Mouse (Mus musculus) hindbrain, embryonic 14.5 days (tissue): ENCODE results near the gene Trp73. TPM values are rescaled to one million over a fixed set of nuclear protein-coding genes. Genes with fewer than 3 reads are reported as not detected.

Experiments used
- ATAC-seq: fragments of 200-750 bp; cut with Nextera tagmentation; 2 replicates; pipeline ENCODE4 v1.8.0; 2017; ENCODE audit warnings: moderate number of reproducible peaks, mild to moderate bottlenecking, moderate TSS enrichment, moderate library complexity; ENCODE audit not compliant: low FRiP score
- DNase-seq: peaks from one replicate; pipeline ENCODE4 v3.0.0-alpha.2; 2015; ENCODE audit warnings: low spot score
- H3K27ac ChIP-seq: fragments of 300-500 bp; sonication (generic); 2 replicates; pipeline ENCODE4 v1.5.1; 2014; ENCODE audit warnings: mild to moderate bottlenecking, moderate library complexity
- H3K27me3 ChIP-seq: fragments of 300-500 bp; sonication (generic); 2 replicates; pipeline ENCODE4 v1.6.1; 2014; ENCODE audit warnings: mild to moderate bottlenecking, low read length, mixed read lengths; ENCODE audit not compliant: control insufficient read depth, insufficient read depth
- H3K36me3 ChIP-seq: fragments of 300-500 bp; sonication (generic); replicated peaks from 2 replicates; pipeline ENCODE4 v1.6.1; 2014; ENCODE audit not compliant: control insufficient read depth, insufficient read depth
- H3K4me1 ChIP-seq: fragments of 300-500 bp; sonication (generic); replicated peaks from 2 replicates; pipeline ENCODE4 v1.6.1; 2014; ENCODE audit warnings: antibody characterized with exemption, low read length, mixed read lengths; ENCODE audit not compliant: control insufficient read depth, insufficient read depth
- H3K4me2 ChIP-seq: fragments of 300-500 bp; sonication (generic); replicated peaks from 2 replicates; pipeline ENCODE4 v1.6.1; 2014; ENCODE audit warnings: mild to moderate bottlenecking, moderate library complexity
- H3K4me3 ChIP-seq: fragments of 300-500 bp; sonication (generic); replicated peaks from 2 replicates; pipeline ENCODE4 v1.5.1; 2014; ENCODE audit warnings: mild to moderate bottlenecking, low read length
- H3K9ac ChIP-seq: fragments of 300-500 bp; sonication (generic); 2 replicates; pipeline ENCODE4 v1.6.1; 2014
- H3K9me3 ChIP-seq: fragments of 300-500 bp; sonication (generic); 2 replicates; pipeline ENCODE4 v1.6.1; 2016; ENCODE audit warnings: low read length; ENCODE audit not compliant: control insufficient read depth
- WGBS: fragments of 180-500 bp; shearing (Covaris S2); extraction: QIAGEN DNeasy Blood & Tissue Kit; methylation state at CpG from one replicate; pipeline ENCODE4 v1.1.7; 2014; 5-methylcytosine and 5-hydroxymethylcytosine counted together
- polyA plus RNA-seq: library from polyadenylated mRNA; unstranded; fragments of >200 nt; fragmentation: Nextera tagmentation; extraction: Ambion mirVana; gene quantifications from 2 replicates; pipeline ENCODE4 v1.2.1, GENCODE M21; 2014

Trp73 gene
- polyA plus RNA-seq, 1 experiment from 2014 or later: 0.96 TPM

DNA sequence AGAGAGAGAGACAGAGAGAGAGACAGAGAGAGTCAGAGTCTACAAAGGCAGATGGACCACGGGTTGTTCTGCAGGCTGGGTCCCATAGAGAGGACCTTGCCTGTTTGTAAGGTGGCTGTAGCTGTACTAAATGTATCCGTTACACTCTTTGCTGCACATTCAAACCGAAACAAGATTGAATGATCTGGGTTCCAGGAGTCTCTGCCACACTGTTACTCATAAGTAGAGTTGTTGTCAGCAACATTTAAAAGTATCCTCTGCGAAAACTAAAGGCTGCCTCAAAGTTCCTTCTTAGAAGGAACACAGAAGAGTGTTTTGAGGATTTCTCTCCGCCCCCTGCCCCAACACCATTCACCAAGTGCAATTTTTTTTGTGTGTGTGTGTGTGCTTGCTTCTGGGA is 2.9 kb downstream of the Trp73 start:
- Histone ChIP-seq H3K4me1 (peaks cover 19% of the 10 kb centered on the region), H3K9me3 (no peaks in the 10 kb centered on the region), H3K4me3 (no peak overlapping the region), H3K36me3 (no peaks in the 10 kb centered on the region), H3K4me2 (no peak overlapping the region), H3K27me3 (peaks cover 62% of the 10 kb centered on the region), H3K9ac (no peak overlapping the region), H3K27ac (no peak overlapping the region)
- 66% methylated on average over 5 of the region's 5 CpGs for whole genome bisulfite sequencing
- ATAC-seq (no peak), DNase-seq (no peak)

DNA sequence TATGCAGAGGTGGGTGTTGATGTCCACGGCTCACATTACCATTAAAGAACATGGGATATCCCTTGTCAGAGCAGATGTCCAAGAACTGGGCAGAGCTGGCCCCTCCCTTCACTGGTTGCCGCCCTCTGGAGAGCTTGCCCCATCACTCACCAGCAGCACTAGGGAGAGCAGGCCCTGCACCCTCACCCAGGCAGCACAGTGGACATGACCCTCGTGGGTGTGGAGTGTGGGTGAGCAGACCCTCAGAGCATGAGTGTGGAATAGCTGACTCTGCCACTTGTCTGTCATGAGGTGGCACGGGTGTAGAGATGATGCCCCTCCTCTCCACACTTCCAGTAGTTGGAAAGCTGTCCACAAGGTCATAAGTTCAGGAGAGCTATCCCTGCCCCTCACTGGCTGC is 5.2 kb downstream of the Trp73 start:
- Histone ChIP-seq H3K9me3 (no peaks in the 10 kb centered on the region), H3K4me2 (no peak overlapping the region), H3K4me1 (peaks cover 5% of the 10 kb centered on the region), H3K27me3 (peaks cover 40% of the 10 kb centered on the region), H3K27ac (no peak overlapping the region), H3K36me3 (no peaks in the 10 kb centered on the region), H3K9ac (no peak overlapping the region), H3K4me3 (no peak overlapping the region)
- DNase-seq: no peak
- 71% methylated on average over 4 of the region's 4 CpGs for WGBS
- no peak for ATAC-seq

DNA sequence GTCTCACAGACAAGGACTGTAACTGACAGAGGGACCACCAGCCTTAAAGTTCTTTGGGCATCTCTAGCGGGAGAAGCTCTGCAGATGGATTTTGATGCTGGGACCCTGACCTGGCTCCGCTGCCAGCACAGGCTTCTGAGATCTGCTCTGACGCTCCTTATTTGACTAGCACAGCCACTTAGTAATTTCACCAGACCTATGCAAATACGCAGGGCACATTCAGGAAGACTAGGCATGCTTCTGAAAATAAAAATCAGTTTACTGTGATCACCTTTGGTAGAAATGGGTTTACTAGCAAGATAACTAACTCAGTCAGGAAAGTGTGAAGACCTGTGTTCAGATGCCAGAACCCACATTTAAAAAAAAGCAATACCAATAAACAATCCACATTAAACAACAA is 8.1 kb downstream of the Trp73 start:
- DNase-seq (no peak), ATAC-seq (no peak)
- Histone ChIP-seq H3K36me3 (no peaks in the 10 kb centered on the region), H3K9me3 (no peaks in the 10 kb centered on the region), H3K9ac (no peak overlapping the region), H3K27me3 (peaks cover 11% of the 10 kb centered on the region), H3K4me1 (no peaks in the 10 kb centered on the region), H3K4me3 (no peak overlapping the region), H3K27ac (no peak overlapping the region), H3K4me2 (no peak overlapping the region)
- WGBS: 85% methylated on average over 4 of the region's 4 CpGs

DNA sequence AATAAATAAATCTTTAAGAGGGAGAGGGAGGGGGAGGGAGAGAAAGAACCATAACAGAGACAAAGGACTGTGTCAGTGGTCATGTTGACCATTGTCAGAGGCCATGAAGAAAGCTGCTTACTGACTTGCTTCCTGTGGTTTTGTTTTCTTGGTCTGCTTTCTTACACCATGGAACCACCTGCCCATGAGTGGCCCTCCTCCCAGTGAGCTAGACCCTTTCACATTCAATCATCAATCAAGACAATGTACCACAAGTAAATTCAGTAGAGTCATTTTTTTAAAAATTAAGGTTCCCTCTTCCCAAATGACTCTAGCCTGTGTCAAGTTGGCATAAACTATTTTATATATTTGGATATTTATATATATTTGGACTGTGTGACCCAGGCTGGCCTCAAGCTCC is 10.1 kb downstream of the Trp73 start:
- Histone ChIP-seq H3K4me1 (no peaks in the 10 kb centered on the region), H3K27me3 (no peaks in the 10 kb centered on the region), H3K9me3 (no peaks in the 10 kb centered on the region), H3K36me3 (no peaks in the 10 kb centered on the region), H3K4me2 (no peak overlapping the region), H3K27ac (no peak overlapping the region), H3K4me3 (no peak overlapping the region), H3K9ac (no peak overlapping the region)
- ATAC-seq: no peak
- DNase-seq: no peak

DNA sequence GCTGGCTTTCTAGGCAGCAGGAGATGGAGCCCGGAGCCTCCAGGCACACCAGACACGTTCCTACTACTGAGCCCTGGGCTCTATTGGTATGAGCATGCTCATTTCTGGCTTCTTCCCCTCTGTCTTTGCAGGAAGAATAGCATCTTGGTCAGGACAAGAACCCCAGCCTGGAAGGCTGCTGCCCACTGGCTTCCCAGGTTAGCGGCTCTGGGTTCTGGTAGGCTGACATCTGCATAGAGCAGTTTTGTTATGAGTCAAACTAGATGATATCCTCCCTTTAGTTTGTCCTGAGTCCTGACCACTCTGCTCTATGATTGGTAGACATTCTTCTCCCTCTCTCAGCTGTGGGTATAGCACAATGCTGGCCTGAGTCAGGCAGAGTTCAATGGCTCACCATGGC is 12.7 kb downstream of the Trp73 start:
- 74% methylated on average over 3 of the region's 3 CpGs for WGBS
- no peaks in the 10 kb centered on the region for H3K9me3 ChIP-seq
- DNase-seq (no peak), ATAC-seq (no peak)
- no peak overlapping the region for H3K4me3 ChIP-seq
- H3K36me3 ChIP-seq: no peaks in the 10 kb centered on the region
- no peak overlapping the region for H3K9ac ChIP-seq
- H3K4me2 ChIP-seq: no peak overlapping the region
- H3K27ac ChIP-seq: no peak overlapping the region
- H3K4me1 ChIP-seq: no peaks in the 10 kb centered on the region
- H3K27me3 ChIP-seq: no peaks in the 10 kb centered on the region

DNA sequence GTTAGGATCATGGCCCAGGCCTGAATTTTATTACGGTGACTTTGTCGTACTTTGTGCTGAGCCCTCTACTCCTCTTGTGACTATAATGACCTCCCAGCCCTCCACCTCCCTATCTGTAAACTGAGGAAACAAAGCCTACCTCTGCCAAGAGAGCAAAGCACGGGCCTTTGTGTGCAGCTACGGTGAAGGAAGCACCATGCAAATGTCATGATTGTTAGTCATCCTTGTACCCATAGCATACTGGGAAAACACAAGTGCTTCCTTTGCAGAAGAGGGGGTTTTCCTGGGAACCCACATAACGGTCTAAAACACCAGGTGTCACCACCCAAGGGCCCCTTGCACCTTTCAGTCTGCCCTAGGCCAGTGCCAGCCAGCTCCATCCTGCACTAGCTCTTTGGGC is 14.8 kb downstream of the Trp73 start:
- Histone ChIP-seq H3K27ac (no peak overlapping the region), H3K9me3 (no peaks in the 10 kb centered on the region), H3K4me3 (no peak overlapping the region), H3K27me3 (no peaks in the 10 kb centered on the region), H3K9ac (no peak overlapping the region), H3K36me3 (no peaks in the 10 kb centered on the region), H3K4me2 (no peak overlapping the region), H3K4me1 (no peaks in the 10 kb centered on the region)
- DNase-seq: no peak
- no peak for ATAC-seq
- 73% methylated on average over 5 of the region's 5 CpGs for WGBS

DNA sequence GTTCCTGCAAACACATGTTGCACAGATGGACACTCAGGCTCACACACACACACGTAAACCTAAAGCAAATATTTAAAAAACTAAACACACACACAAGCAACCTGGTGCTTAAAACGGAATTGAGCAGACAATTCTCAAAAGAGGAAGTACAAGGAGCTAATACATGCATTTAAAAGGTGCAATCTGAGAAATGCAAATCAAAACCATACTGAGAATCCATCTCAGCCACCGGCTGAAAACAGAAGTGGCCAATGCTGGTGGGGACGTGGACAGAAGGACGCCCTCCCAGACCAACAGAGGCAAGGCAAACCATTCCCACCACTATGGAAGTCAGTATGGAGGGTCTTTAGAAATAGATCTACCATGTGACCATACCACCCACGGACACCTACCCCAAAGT is 16.5 kb downstream of the Trp73 start:
- no peaks in the 10 kb centered on the region for H3K9me3 ChIP-seq
- H3K27me3 ChIP-seq: no peaks in the 10 kb centered on the region
- no peak for ATAC-seq
- H3K36me3 ChIP-seq: no peaks in the 10 kb centered on the region
- no peak overlapping the region for H3K4me3 ChIP-seq
- no peak overlapping the region for H3K9ac ChIP-seq
- H3K4me1 ChIP-seq: no peaks in the 10 kb centered on the region
- WGBS: 83% methylated on average over 6 of the region's 6 CpGs
- H3K27ac ChIP-seq: no peak overlapping the region
- no peak overlapping the region for H3K4me2 ChIP-seq
- no peak for DNase-seq

DNA sequence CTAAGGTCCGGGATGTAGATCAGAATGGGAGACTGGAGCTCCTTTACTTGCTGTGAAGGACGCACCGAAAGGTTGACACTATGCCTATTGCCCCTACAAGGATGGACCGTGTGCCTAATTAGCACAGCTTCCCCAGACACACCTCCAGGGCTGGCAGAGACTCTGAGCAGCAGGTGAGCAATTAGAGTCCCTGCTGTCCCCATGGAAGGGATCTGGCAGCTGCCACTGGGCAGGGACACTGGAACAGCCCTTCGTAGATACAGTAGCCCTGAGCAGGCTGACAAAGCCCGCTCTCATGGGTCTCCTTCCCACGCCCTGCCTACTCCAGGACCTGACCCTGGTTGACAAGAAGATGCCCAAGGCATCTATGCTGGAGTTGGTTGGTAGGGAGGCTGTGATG is 17.6 kb downstream of the Trp73 start:
- no peak overlapping the region for H3K27ac ChIP-seq
- ATAC-seq: no peak
- WGBS: 74% methylated on average over 7 of the region's 7 CpGs
- H3K9me3 ChIP-seq: no peaks in the 10 kb centered on the region
- H3K4me1 ChIP-seq: no peaks in the 10 kb centered on the region
- no peaks in the 10 kb centered on the region for H3K27me3 ChIP-seq
- DNase-seq: no peak
- H3K4me3 ChIP-seq: no peak overlapping the region
- no peak overlapping the region for H3K9ac ChIP-seq
- H3K4me2 ChIP-seq: no peak overlapping the region
- H3K36me3 ChIP-seq: no peaks in the 10 kb centered on the region

DNA sequence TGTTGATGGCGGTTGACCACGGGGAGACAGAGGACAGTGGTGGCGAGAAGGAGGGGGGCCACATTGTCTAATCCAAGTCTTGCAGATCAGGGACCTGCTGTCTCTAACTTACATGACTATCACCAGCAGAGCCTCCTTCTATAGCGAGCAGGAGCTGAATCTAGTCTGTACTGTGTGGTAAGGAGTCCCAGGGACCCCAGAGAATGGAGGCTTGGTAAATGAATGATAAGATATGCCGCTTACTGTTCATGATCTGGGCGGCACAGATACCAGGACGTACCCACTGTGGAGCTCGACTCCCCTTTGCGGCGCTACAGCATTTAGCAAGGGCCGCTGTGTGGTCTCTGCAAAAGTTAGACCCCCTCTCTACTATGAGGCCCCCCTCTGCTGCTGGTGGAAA is 18.2 kb downstream of the Trp73 start:
- no peak overlapping the region for H3K4me3 ChIP-seq
- no peaks in the 10 kb centered on the region for H3K9me3 ChIP-seq
- no peaks in the 10 kb centered on the region for H3K27me3 ChIP-seq
- no peaks in the 10 kb centered on the region for H3K36me3 ChIP-seq
- no peak overlapping the region for H3K27ac ChIP-seq
- DNase-seq (no peak), ATAC-seq (no peak)
- no peak overlapping the region for H3K4me2 ChIP-seq
- 76% methylated on average over 11 of the region's 11 CpGs for WGBS
- H3K9ac ChIP-seq: no peak overlapping the region
- no peaks in the 10 kb centered on the region for H3K4me1 ChIP-seq

DNA sequence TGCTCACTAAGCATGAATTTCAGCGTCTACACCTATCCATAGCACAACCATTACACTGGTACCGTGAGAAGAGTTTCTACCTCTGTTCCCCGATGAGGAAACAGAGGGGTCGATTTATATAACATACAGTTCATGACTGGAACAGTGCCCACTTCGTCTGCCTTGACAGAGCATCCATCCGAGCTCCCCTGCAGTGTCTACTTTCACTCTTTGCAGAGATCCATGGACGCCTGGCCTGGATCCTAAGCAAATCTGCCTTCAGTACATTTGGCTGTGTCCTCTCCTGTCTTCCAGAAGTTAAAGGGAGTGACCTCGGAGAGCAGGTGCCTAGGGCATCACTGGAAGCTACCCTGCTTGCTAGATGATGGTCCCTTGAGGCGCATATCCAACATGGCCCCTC is 20.8 kb downstream of the Trp73 start:
- Histone ChIP-seq H3K36me3 (no peaks in the 10 kb centered on the region), H3K4me3 (no peak overlapping the region)
- no peak for ATAC-seq

More for the DNA sequence above, 20.8 kb downstream of the Trp73 start:
- WGBS: 83% methylated on average over 9 of the region's 9 CpGs
- Histone ChIP-seq H3K4me1 (no peaks in the 10 kb centered on the region), H3K27me3 (no peaks in the 10 kb centered on the region), H3K9me3 (no peaks in the 10 kb centered on the region), H3K27ac (no peak overlapping the region), H3K9ac (no peak overlapping the region), H3K4me2 (no peak overlapping the region)
- no peak for DNase-seq
